Mouse (Mus musculus): Measurements from ENCODE around the gene Creb5.

GRCm38 (mm10) chr6:53577776-53578175, 290.7 kb downstream of the Creb5 start:
- no peak for TF ChIP-seq EP300 (IDR thresholded peaks at IDR 0.05; ENCODE audit: insufficient read depth, low read depth, low read length)
- TF ChIP-seq CTCF (IDR thresholded peaks at IDR 0.05), result no peak
- no peak for TF ChIP-seq POLR2A (IDR thresholded peaks at IDR 0.05; ENCODE audit: insufficient read depth, low read depth, low read length)

Data from heart, adult 2 months (tissue).